Mouse (Mus musculus): ENCODE measurements around the gene Znhit1.

Znhit1 gene

GRCm38 (mm10) chr5:136986695-136987137, 1.1 kb downstream of the Znhit1 start, which contains the start of gene Plod3:
Gene Plod3, plus strand, starts transcription at chr5:136987019.
- peak; percentile 93 for DNase-seq (ENCODE audit: extremely low spot score)

DNA sequence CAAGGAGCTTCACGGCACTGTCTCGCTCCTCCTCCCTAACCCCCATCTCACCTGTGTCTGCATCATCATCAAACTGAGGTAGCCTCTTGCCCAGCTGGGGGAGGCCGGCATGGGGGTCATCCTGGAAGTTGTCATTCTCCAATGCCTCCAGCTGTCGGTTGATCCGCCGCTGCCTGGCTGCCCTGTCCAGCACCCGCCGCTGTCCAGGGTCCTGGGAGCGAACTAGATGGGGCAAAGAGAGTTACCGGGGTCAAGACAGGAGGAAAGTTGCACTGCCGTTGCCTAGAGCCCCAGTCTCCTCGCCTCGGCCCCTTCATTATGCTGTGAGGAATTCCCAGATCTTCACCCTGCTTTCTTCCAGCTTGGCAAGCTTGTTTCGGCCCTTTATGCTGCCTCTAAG, 3.0 kb downstream of the Znhit1 start:
- no peak for DNase-seq (ENCODE audit: extremely low spot score)

- DNase-seq (ENCODE audit: extremely low spot score), result no peak
Measured at GRCm38 (mm10) chr5:136982338-136982930, 5.4 kb downstream of the Znhit1 start.

DNA sequence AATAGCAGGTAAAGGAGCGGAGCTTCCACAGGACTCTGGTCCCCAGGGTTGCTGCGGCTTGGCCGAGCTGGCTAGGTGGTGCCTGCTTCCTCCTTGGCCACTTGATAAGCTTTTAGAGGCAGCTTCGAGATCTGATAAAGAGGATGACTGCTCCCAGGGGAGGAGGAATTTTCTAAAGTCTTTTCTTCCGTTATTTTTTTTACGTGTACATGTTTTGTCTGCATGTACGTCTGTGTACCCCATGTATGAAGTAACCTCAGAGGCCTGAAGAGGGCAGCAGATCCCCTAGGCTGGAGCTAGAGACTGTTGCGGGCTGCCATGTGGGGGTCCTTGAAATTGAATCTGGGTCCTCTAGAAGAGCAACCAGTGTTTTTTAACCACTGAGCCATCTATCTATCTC, 6.8 kb downstream of the Znhit1 start:
- no peak for DNase-seq (ENCODE audit: extremely low spot score)

- no peak for DNase-seq (ENCODE audit: extremely low spot score)
Measured at GRCm38 (mm10) chr5:136979762-136980161, 8.1 kb downstream of the Znhit1 start.

DNA sequence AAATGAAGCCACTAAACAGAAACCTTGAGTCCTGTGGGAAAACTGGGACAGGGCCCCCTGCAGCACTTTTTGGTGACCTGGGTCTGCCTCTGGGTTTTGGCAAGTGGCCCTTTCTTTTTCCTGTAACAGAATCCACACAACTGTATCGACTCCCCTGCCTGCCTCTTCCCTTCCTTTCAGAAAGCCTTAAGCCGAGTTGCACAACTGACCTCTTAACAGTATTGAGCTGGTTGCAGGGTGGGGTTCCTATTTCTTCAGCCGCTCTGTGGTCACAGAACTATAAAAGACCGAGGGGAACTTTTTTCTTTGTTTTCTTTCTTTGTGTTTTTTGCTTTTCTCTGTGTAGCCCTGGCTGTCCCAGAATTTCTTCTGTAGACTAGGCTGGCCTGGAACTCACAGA, 10.1 kb downstream of the Znhit1 start:
- DNase-seq (ENCODE audit: extremely low spot score), result no peak

GRCm38 (mm10) chr5:136973670-136974069, 14.2 kb downstream of the Znhit1 start:
- no peak for DNase-seq (ENCODE audit: extremely low spot score)

- no peak for DNase-seq (ENCODE audit: extremely low spot score)
Measured at GRCm38 (mm10) chr5:136970703-136971102, 17.1 kb downstream of the Znhit1 start.

DNA sequence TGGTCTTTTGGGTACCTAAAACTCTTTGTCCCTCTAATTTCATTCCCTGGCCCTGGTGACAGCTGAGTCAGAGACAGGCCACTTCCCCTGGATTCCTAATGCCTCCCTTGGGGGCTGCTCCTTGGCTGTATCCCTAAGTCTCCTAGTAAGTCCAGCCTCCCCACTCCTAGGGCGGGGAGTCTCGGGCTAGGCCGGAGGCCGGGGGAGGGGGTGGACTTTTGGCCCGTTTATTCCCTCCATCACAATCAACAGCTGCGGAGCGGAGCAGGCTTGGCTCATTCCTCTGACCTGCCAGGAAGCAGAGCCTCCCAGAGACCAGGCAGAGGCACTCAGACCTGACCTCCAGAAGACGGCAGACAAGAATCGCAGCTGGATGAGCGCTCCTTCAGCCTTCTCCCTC, 20.2 kb downstream of the Znhit1 start:
- no peak for DNase-seq (ENCODE audit: extremely low spot score)

DNA sequence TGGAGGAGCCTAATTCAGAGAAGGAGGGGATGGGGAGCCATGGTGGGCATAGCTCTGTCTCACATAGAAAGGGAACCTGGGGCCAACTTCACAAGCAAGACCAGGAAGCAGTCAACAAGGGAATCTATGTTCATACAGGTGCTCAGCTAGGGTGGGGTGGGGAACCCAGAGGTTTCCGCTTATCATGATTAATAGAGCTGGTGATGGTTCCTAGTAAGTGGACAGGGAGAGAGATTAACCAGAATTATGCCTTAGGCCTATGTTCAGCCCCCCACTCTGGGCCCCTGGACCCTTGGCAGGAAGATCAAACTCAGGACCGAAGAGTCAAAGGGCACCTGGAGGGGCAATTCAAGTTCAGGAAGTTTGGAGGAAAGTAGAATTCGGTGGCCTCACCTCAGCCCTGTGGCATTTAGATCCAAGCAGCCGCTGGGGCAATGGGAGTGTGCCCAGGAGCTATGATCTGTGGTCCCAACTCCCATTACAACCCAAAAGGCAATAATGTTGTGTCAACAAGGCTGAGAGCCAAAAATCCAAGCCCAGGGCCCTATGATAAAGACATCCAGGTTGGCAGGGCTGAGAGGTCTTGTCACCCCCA, 20.9 kb downstream of the Znhit1 start:
- DNase-seq (ENCODE audit: extremely low spot score), result no peak

GRCm38 (mm10) chr5:136966331-136966730, 21.5 kb downstream of the Znhit1 start, which contains the start of gene Cldn15:
Gene Cldn15, plus strand, starts transcription at chr5:136966616.
- no peak for DNase-seq (ENCODE audit: extremely low spot score)

- DNase-seq (ENCODE audit: extremely low spot score), result no peak
Measured at GRCm38 (mm10) chr5:136965686-136966085, 22.1 kb downstream of the Znhit1 start.

- no peak for DNase-seq (ENCODE audit: extremely low spot score)
Measured at GRCm38 (mm10) chr5:136965210-136965609, 22.6 kb downstream of the Znhit1 start.

- no peak for DNase-seq (ENCODE audit: extremely low spot score)
Measured at GRCm38 (mm10) chr5:136962966-136963540, 24.8 kb downstream of the Znhit1 start.

DNA sequence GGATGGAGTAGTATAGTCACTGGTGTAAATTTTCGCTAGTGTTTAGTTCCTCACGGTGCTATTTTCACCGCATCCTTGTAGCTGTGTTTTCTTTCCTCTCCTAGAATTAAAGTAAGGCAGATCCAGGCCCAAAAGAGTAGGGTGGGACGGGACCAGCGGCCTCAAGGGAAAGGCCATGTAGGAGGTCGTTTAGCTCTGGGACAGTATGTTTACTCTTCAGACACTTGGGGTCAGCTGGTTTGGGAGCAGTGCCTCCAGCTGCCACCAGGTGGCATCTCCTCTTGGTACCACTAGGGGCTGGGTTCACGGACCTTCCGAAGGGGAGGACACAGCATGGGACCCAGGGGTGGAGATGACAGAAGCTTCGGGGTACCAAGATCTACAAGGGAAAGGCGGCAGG, 25.3 kb downstream of the Znhit1 start:
- peak; percentile 78 for DNase-seq (ENCODE audit: extremely low spot score)

GRCm38 (mm10) chr5:136961983-136962461, 25.8 kb downstream of the Znhit1 start:
- DNase-seq (ENCODE audit: extremely low spot score), result peak; percentile 91

DNA sequence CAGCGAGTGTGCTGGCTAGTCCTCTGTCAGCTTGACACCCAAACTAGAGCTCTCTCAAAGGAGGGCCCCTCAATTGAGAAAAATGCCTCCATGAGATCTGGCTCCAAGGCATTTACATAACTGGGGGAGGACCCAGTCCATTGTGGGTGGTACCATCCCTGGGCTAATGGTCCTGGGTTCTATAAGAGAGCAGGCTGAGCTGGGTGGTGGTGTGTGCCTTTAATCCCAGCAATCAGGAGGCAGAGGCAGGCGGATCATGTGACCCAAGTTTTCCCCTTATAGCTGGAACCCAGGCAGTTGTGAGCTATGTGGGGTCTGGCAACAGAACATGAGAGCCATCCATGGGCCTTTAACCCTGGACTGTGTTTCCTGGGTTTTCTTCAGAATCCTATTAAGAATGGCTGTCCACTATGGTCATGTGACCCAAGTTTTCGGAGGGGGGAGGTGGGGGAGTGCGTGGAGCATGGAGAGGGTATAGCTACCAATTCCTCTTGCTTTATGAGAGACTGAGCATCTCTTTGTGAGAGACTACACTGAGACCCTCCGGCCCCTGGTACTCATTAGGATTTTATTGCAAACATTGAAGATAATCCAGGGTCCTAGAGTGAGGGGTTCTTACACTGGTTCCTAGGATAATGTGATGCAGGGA, 26.4 kb downstream of the Znhit1 start:
- no peak for DNase-seq (ENCODE audit: extremely low spot score)

GRCm38 (mm10) chr5:136960053-136960452, 27.8 kb downstream of the Znhit1 start:
- no peak for DNase-seq (ENCODE audit: extremely low spot score)

- DNase-seq (ENCODE audit: extremely low spot score), result no peak
Measured at GRCm38 (mm10) chr5:136958991-136959605, 28.7 kb downstream of the Znhit1 start.

GRCm38 (mm10) chr5:136957250-136957649, 30.6 kb downstream of the Znhit1 start:
- no peak for DNase-seq (ENCODE audit: extremely low spot score)

DNA sequence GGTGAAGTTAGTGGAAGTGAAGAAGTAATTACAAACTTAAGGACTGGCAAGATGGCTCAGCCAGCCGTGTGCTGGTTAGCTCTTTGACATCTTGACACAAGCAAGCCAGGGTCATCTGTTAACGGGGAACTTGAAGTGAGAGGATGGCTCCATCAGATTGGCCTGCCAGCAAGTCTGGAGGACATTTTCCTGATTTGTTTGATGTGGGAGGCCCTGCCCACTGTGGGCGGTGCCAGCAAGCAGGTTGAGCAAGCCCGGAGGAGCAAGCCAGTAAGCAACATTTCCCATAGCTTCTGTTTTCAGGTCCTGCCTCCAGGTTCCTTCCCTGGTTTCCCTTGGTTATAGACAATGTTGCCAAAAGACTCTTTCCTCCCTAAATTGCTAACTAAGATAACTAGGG, 32.2 kb downstream of the Znhit1 start:
- DNase-seq (ENCODE audit: extremely low spot score), result no peak

DNA sequence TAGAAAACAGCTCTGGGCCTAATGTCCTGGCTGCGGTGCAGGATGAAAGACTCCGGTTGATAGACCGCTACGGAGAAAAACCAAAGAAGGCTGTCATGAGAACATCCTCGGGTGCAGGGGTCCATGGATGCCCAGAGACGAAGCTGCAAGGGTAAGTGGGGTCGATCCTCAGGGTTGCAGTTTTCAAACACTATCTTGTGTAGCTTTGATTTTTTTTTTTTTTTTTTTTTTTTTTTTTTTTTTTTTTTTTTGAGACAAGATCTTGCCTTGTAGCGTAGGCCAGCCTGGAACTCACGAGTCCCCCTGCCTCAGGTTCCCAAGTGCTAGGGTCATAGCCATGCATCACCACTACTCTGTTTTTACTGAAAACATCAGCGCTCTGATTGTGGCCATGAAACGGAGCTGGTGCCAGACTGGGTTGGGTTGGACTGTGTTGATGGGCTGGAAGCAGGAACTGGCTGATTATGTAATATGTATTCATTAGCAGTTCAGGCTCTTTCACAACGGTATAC, 34.3 kb downstream of the Znhit1 start:
- DNase-seq (ENCODE audit: extremely low spot score), result no peak

Data from embryo, embryonic 9.5 days (tissue).